Mouse (Mus musculus) brain, embryonic 14.5 days (tissue): ENCODE data around the gene Atp6v1c2. TPM values are rescaled to one million over a fixed set of nuclear protein-coding genes. Genes with fewer than 3 reads are reported as not detected.
A peak's percentile ranks its signal among the peaks of the same experiment; 100 is the strongest.

Experiments
- DNase-seq: peaks from one replicate; pipeline ENCODE4 v3.0.0-alpha.2; 2011; ENCODE audit warnings: low read depth
- CTCF ChIP-seq: fragments of 200-500 bp; IDR thresholded peaks from 2 replicates; pipeline ENCODE4 v1.5.1; 2012; ENCODE audit warnings: inconsistent platforms, mild to moderate bottlenecking, moderate library complexity, borderline replicate concordance; ENCODE audit not compliant: insufficient read depth, insufficient read length; ENCODE audit errors: extremely low read depth
- POLR2A ChIP-seq: fragments of 200-500 bp; IDR thresholded peaks from 2 replicates; pipeline ENCODE4 v1.6.1; 2012; ENCODE audit warnings: mild to moderate bottlenecking, inconsistent platforms, borderline replicate concordance; ENCODE audit not compliant: poor library complexity, insufficient read depth, insufficient read length, severe bottlenecking; ENCODE audit errors: extremely low read depth
- polyA plus RNA-seq: library from polyadenylated mRNA; depleted of rRNA; stranded (reverse); fragments of >200 nt; gene quantifications from 2 replicates; pipeline ENCODE4 v1.2.3, GENCODE M21; 2012

Atp6v1c2 gene
- polyA plus RNA-seq, 1 experiment, result 0.21 TPM

GRCm38 (mm10) chr12:17271272-17271671 lies 57.9 kb downstream of the Atp6v1c2 start:
- peak; percentile 34; the same call in 1 of the 2 replicates for TF ChIP-seq CTCF
- no peak for TF ChIP-seq POLR2A
- peak; percentile 34 for DNase-seq

- DNase-seq, result peak; percentile 88
Measured at GRCm38 (mm10) chr12:17267316-17267715, 61.8 kb downstream of the Atp6v1c2 start.

GRCm38 (mm10) chr12:17266673-17266990 lies 62.5 kb downstream of the Atp6v1c2 start:
- no peak for DNase-seq
- TF ChIP-seq CTCF, result no peak
- no peak for TF ChIP-seq POLR2A

More at GRCm38 (mm10) chr12:17267316-17267715, 61.8 kb downstream of the Atp6v1c2 start:
- TF ChIP-seq CTCF, result no peak
- no peak for TF ChIP-seq POLR2A

GRCm38 (mm10) chr12:17265971-17266672 lies 63.0 kb downstream of the Atp6v1c2 start, which contains the start of gene Pdia6:
TSS of gene Pdia6 (plus strand) at chr12:17266545.
- peak; percentile 93 for TF ChIP-seq POLR2A
- TF ChIP-seq CTCF, result no peak
- peak; percentile 98 for DNase-seq

- no peak for DNase-seq
- TF ChIP-seq CTCF, result no peak
- TF ChIP-seq POLR2A, result no peak
Measured at GRCm38 (mm10) chr12:17264826-17265225, 64.3 kb downstream of the Atp6v1c2 start.

- no peak for DNase-seq
- TF ChIP-seq POLR2A (no peak), CTCF (no peak)
Measured at GRCm38 (mm10) chr12:17263881-17264280, 65.3 kb downstream of the Atp6v1c2 start.

GRCm38 (mm10) chr12:17261005-17261404 lies 68.2 kb downstream of the Atp6v1c2 start:
- peak; percentile 54 for DNase-seq
- TF ChIP-seq CTCF (no peak), POLR2A (no peak)

GRCm38 (mm10) chr12:17258431-17258830 lies 70.7 kb downstream of the Atp6v1c2 start:
- TF ChIP-seq POLR2A (no peak), CTCF (no peak)
- no peak for DNase-seq

GRCm38 (mm10) chr12:17256905-17257304 lies 72.3 kb downstream of the Atp6v1c2 start:
- TF ChIP-seq POLR2A, result no peak
- TF ChIP-seq CTCF, result peak; percentile 88
- peak; percentile 81 for DNase-seq

GRCm38 (mm10) chr12:17255602-17256001 lies 73.6 kb downstream of the Atp6v1c2 start:
- peak; percentile 37 for DNase-seq
- peak; percentile 53; the same call in 1 of the 2 replicates for TF ChIP-seq CTCF
- TF ChIP-seq POLR2A, result no peak

- TF ChIP-seq CTCF, result peak; percentile 92
- no peak for TF ChIP-seq POLR2A
Measured at GRCm38 (mm10) chr12:17253069-17253468, 76.1 kb downstream of the Atp6v1c2 start.

GRCm38 (mm10) chr12:17250962-17251361 lies 78.2 kb downstream of the Atp6v1c2 start:
- DNase-seq, result no peak
- no peak for TF ChIP-seq CTCF
- TF ChIP-seq POLR2A, result no peak

More at GRCm38 (mm10) chr12:17253069-17253468, 76.1 kb downstream of the Atp6v1c2 start:
- peak; percentile 84 for DNase-seq

GRCm38 (mm10) chr12:17242041-17242440 lies 87.1 kb downstream of the Atp6v1c2 start:
- no peak for TF ChIP-seq POLR2A
- no peak; the same call in 1 of the 2 replicates for TF ChIP-seq CTCF
- DNase-seq, result no peak
